Mouse (Mus musculus) mouse embryonic stem cell (cell line): ENCODE measurements around the gene Myo1g.
"Not testable (repeated sequence)": the region's sequence is repeated elsewhere in the genome, so short reads cannot be mapped to it uniquely, and the experiment has no call there.

Experiments used
- in situ Hi-C, 2 experiments: fragments of 300-500 bp; cut with MboI; formaldehyde crosslinking; loops; 1 replicate in 1 of 2; 3 replicates in 1 of 2; pipeline ENCODE4 v1.14.3; 2019 to 2020; ENCODE audit warnings: low sequenced_read_pairs in 2 of 2, low pct_unique_long_range_greater_than_20kb in 1 of 2, mixed read lengths in 1 of 2; ENCODE audit not compliant: unreplicated experiment in 1 of 2

Gene Myo1g

DNA sequence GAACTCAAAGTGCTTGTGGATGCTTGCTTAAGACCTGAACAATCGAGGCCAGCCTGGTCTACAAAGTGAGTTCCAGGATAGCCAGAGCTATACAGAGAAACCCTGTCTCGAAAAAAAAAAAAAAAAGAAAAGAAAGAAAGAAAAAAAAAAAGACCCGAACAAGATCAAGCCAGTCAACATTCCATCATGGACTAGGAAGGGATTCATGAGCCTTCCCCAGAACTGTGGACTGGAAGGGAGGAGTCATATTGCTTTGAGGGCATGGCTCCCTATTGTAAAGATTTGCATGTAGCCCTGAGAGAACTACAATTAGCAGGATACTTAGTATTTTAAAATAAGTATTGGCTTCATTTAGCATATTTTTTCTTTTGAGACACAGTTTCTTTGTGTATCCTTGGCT, 23.9 kb upstream of the Myo1g start:
- in situ Hi-C loops: no loop called here

DNA sequence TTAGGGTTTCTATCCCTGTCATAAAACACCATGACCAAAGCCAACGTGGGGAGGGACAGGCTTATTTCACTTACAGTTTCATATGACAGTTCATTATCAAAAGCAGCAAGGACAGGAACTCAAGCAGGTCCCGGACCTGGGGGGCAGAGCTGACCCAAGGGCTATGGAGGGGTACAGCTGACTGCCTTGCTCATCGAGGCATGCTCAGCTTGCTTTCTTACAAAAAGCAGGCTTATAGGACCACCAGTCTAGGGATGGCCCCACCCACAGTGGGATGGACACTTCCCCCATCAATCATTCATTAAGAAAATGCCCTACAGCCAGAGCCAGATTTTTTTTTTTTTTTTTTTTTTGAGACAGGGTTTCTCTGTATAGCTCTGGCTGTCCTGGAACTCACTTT, 10.0 kb upstream of the Myo1g start:
- in situ Hi-C loops: no loop called here

DNA sequence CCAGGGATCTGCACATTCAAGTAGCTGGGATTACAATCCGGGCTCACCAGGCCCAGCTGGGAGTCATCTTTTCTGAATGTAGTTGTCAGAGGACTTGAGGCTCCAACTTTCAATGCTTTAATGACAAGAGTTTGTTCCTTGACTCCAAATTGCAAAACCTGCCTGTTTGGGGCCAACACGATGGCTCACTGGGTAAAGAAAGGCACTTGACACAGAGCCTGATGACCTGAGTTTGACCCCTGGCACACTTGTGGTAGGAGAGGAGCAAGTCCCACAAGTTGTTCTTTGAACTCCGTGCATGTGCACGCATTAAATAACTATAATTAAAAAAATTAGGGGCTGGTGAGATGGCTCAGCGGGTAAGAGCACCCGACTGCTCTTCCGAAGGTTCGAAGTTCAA, 9.2 kb upstream of the Myo1g start:
- in situ Hi-C loops: no loop called here

DNA sequence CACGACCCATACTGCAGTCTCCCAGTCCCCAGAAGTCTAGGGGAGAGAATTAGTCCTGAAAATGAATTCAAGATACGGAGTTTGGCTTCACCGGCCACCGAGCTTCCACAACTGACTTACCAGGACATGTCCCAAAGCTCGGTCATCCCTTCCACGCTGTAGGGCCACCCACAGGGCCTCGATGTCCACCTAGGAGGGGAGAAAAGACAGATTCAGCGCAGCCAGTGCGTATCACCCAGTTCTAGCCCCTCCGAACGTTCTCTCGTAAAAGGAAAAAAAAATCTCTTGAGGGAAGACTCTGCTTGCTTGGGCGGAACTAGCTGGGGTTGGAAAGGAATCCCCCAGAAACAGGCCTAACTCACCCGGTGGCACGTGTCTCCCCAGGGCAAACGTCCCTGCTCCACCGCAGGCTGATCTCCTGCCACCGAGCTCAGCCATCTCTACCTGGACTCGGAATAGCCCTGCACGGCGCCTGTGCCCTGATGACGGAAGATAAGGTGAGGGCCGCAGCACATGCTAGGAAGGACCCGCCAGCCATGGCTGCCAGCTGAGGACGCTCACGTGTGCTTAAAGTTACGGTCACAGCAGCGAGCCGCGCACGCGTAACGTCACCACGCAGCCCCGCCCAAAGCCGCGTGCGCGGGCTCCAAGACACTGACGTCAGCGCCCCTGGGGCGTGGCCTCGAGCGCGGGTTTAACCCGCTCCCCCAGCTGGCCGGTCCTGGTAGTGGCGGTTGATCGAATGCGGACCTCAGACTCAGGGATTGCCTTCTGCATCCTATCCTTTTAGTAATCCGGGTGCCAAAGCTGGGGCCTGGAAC, 7.6 kb upstream of the Myo1g start:
- in situ Hi-C loops: no loop called here

DNA sequence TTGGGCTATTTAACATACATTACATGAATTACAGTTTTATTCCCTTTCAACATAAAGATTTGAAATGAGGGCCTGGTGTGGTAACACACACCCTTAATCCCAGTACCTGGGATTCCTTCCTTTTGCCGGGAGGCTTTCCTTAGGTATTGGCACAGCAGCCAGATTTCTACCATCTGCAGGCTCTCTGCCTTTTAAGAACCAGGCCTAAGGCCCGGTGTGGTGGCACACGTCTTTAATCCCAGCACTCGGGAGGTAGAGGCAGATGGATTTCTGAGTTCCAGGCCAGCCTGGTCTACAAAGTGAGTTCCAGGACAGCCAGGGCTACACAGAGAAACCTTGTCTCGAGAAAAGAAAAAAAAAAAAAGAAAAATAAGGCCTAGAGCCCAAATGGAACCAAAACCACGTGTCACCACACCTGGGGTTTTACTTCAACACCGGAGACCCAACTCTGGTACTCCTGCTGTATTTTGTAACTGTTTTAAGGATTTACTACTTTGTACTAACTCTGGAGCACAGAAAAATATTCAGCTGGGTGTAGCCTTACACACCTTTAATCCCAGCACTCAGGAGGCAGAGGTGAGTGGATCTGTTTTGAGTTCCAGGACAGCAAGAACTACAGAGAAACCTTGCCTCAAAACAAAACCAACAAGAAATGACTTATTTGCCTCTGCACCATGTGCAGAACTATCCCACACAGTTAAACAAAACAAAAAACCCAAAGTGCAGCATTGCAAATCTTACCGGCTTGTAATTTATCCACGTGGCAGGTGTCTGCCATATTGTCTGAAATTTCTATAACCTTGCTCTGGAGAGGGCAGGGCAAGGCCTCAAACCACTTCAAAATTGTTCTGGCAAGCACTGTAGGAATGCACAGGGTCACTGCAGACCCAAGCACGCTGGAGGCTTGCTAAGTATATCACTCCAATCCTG, 6.8 kb upstream of the Myo1g start:
- in situ Hi-C loops: no loop called here

DNA sequence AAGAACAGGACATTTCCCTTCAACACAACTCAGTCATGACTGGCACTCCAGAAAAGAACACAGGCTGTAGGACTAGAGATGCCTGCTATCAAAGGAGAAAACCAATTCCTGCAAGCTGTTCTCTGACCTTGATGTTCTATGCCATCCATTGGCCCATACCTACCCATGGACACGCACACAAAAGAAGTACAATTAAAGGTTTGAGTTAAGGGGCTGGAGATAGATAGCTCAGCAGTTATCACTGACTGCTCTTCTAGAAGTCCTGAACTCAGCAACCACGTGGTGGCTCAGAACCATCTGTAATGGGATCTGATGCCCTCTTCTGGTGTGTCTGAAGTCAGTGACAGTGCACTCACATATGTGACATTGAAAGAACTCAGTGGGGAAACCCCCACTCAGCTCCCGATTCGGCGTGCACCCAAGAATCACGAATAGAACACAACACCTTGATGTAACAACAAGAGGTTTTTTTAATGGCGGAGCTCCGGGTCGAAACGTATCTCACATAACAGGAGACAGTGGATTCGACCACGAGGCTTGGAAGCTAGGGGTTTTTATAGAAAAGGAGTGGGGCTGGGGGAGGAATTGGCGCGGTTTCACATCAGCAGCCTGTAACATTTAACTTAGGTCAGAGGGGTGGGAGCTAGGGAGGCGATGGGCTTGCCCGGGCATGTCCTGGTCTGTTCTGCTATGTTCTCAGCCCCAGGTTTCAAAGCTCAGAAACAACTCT, 5.9 kb upstream of the Myo1g start:
- in situ Hi-C loops: not testable (repeated sequence)

DNA sequence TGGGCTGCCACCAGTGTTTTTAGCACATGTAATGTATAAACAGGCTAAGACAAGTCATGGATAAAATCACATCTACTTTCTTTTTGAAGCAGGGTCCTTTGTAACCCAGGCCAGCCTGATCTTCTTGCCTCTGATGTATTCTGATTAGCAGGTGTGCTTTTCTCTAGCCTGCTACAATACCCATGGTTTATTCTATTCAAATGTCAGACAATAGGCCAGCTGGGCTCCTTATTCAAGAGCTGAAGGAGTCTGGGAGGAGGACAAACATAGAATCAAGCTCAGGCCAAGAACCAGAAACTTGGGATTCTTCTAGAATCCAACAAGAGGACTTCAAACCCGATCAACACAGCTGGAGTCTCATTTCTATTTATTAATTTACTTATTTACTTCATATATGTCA, 4.5 kb upstream of the Myo1g start:
- in situ Hi-C loops: no loop called here

DNA sequence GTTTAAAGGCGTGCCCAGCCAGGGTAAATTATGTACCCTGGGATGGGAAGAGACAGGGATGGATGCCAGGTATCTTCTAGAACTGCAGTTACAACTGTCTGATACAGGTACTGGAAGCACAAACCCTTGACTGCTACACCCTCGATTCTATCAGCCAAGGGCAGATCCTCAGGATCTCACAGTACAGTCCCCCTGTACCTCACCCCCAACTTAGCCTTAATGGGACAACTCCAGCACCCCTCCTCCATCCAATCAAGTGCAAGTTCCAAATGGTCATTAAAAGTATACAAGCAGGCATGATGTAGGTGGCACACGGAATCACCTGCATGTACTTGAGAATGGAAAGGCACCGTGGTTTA, 4.1 kb upstream of the Myo1g start:
- in situ Hi-C loops: no loop called here

DNA sequence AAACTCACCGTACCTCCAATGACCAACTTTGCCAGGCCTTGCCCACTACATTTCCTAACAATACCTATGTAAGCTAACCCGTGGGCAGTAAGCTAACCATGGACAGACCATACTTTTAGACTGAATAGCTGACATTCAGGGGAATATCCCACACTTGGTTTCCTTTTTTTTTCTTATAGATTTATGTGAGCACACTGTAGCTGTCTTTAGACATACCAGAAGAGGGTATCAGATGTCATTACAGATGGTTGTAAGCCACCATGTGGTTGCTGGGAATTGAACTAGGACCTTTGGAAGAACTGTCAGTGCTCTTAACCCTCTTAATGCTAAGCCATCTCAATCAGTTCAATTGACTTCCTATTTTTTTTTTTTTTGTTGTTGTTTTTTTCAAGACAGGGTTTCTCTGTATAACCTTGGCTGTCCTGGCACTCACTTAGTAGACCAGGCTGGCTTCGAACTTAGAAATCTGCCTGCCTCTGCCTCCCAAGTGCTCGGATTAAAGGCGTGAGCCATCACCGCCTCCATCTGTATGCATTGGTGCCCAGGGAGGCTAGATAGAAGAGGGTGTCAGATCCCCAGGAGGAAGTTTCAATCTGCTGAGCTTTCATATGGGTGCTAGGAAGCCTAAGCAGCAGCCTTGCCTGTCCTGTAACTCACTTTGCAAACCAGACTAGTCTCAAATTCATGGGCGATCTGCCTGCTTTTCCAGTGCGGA, 3.6 kb upstream of the Myo1g start:
- in situ Hi-C loops: no loop called here

DNA sequence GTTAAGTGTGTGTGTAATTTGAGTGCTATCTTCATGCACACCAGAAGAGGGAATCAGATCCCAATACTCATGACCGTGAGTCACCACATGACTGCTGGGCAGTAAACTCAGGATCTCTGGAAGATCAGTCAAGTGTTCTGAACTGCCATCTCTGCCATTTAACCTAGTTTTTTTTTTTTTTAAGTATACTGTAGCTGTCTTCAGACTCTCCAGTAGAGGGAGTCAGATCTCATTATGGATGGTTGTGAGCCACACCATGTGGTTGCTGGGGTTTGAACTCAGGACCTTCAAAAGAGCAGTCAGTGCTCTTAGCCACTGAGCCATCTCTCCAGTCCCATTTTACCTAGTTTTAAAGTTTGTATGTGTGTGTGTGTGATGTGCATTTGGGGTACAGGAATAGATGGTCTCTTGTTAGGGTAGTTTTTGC, 2.9 kb upstream of the Myo1g start:
- in situ Hi-C loops: no loop called here

DNA sequence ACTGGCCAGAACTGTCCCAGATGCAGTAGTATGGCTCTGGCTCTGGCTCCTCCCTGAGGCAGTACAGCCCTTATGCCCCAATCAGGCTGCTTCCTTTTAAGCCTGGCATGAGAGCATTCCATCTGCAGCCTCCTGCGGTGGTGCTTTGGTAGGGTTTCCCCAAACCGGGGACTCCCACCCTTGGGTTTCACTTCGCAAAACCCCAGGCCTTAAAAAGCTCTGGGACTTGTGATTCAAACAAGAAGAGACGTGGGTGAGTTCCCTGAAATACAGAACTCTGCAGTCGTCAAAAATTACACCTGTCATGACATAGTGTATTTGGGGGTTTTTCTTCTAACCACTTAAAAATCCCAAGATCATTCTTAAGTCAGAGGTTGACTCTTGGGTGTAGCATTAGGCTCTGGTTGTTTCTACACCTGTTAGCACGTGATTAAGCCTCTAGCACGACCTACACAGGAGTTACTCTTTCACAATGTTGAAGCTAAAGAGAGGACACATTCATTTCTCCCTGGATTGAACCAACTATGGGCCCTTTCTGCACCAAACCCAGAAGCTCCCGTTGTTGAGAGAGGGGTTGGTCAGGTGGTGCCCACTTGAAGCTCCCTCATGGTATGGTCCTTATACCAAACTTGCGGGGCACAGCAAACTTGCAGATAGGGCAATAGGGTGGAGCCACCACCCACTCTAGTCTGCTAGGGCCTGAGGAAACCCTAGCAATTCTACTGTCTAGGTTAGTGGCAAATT, 2.2 kb upstream of the Myo1g start:
- in situ Hi-C loops: no loop called here

DNA sequence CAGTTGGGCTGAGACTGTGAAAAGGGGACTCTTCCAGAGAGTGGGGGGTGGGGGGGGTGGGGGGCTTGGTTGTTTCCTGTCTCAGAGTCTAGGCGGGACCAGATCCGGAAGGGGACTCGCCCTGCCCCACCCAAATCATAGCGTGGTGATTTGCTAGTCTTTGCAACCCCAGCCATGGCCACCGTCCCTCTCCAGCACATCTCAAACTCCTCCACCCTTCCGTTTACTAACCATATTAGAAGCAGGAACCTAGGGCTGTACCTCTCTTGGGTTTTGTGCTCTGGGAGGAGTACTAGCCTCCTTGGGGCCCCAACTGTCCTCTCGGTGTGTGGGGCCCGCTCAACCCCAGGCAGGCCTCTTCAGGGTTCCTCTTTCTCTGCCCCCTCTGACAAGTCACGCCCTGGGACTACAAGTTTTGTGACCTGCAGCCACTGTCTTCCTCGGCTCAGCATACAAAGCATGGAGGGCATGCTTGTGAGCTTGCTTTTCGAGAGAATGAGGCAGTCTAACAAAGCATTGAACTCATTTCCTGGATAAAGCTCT, 1.2 kb downstream of the Myo1g start:
- in situ Hi-C loops: no loop called here

DNA sequence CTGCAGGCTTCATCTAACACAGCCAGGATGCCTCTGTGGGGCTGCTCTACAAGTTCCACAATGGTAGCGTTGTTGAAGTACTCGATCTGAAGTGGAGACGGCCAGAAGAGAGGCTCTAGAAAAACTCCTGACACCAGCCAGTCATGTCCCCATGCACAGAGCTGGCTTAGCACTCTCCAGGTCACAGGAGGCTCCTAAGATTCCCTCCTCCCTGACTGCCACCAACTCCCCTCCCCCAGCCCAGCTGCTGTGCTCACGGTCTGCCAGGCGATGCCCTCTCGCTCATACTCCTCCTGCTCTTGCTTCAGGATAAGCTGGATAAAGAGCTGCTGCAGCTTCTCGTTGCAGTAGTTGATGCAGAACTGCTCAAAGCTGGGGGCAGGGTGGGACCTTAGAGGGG, 5.9 kb downstream of the Myo1g start:
- in situ Hi-C loops: no loop called here

DNA sequence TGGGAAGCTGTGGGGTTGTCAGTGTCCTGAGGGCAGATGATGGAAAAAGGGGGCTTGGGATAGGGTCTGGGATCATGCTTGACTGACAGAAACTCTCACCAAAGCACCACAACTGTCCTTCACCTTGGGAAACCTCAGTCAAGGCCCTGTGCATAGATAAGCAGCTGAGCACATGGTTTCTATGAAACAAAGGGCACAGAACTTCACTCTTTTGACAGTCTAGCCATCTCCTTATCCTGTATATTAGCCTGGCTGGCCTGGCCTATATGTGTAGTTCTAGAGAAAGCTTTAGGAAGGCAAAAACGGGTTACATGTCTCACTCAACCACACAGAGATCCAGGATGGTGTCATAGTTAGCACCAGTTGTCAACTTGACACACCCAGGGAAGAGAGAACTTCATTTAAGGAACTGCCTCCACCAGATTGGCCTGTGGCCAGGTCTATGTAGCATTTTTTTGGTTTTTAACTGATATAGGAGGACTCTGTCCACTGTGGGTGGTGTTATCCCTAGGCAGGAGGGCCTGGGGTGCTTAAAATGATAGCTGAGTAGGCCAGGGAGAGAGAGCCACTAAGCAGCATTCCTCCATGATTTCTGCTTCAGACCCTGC, 12.4 kb downstream of the Myo1g start:
- in situ Hi-C loops: no loop called here

DNA sequence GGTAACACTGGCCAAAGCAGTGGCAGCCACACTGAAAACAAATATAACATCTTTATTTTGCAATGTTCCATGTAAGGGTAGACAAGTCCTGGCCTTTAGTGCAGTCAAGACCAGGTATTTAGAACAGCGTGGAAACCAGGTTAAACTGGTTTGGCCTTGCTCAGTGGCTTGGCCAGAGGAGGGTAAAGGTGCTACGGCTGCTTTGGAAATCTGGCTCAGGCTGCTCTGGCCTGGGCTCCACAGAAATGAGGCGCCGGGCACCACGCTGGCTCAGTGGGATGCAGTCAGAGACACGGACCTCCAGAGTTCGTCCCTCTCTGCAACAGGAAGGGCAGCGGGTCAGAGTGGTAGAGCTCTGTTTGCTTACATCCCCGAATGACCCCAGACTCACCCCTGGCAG, 14.2 kb downstream of the Myo1g start:
- in situ Hi-C loops: no loop called here

DNA sequence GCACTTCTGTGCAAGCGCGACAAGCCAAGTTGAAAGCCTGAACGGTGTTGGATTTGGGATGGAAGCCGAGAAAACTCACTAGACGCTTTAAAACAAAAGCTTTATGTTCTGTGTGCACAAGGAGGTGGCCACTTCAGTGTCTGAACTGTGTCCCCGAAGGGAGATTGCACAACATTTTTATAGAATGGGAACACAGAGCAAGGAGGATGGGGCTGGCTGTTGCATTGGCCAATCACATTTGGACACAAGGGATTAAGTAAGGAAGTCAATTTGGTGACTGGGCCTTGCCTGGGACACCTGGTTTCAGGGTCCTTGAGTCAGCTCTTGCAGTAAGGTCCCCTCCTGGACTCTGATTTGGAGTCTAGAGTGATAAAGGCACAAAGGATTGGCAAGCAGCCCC, 16.1 kb downstream of the Myo1g start:
- in situ Hi-C loops: no loop called here

DNA sequence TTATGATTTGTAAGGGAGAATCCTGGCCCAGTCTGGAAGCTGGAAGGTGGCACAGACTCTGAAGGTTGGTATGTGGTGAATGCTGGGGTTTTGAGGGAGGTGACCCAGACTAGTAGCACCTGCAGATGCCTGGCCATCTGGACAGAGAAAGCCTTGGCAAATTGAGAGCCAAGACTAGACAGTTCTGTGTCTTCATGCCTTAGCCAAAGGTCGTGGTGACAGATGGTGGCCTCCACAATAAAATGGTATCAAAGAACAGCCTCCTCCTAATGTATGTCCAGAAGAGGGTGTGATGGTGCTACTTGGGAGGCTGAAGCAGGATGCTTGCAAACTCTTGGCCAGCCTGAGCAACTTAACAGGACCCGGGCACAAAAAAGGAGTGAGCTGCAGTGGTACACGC, 16.5 kb downstream of the Myo1g start:
- in situ Hi-C loops: no loop called here
